Mouse (Mus musculus) neural tube, embryonic 14.5 days (tissue): Measurements from ENCODE around the gene Usp17lc. TPM values are rescaled to one million over a fixed set of nuclear protein-coding genes. Genes with fewer than 3 reads are reported as not detected.

Source experiments
- microRNA-seq: library from miRNA; unstranded; fragments of <30 nt; microRNA quantifications from one replicate; pipeline ENCODE4, GENCODE M21; 2016
- polyA plus RNA-seq: library from polyadenylated mRNA; unstranded; fragments of >200 nt; fragmentation: Nextera tagmentation; extraction: Ambion mirVana; gene quantifications from 2 replicates; pipeline ENCODE4 v1.2.1, GENCODE M21; 2014

Usp17lc gene
- polyA plus RNA-seq, 1 experiment from 2014 or later, result not detected

Small RNAs within 50 kb of the gene (microRNA-seq; reads per million reads assigned to microRNA genes)
- gene Gm25774, result not detected

Other genes with a start within 250 kb of the Usp17lc start
- gene Olfr591, start 236.7 kb upstream of the Usp17lc start, polyA plus RNA-seq, result not detected in 2 replicates
- not detected in 2 replicates for gene Olfr592, start 230.3 kb upstream of the Usp17lc start, polyA plus RNA-seq
- gene Olfr593, start 203.2 kb upstream of the Usp17lc start, polyA plus RNA-seq, result not detected in 2 replicates
- not detected in 2 replicates for gene Olfr594, start 198.1 kb upstream of the Usp17lc start, polyA plus RNA-seq
- gene Usp17ld, start 162.6 kb upstream of the Usp17lc start, polyA plus RNA-seq, result not detected in 2 replicates
- gene Olfr596, start 109.4 kb upstream of the Usp17lc start, polyA plus RNA-seq, result not detected in 2 replicates
- gene Olfr597, start 98.8 kb upstream of the Usp17lc start, polyA plus RNA-seq, result not detected in 2 replicates
- gene Olfr598, start 91.5 kb upstream of the Usp17lc start, polyA plus RNA-seq, result not detected in 2 replicates
- gene Olfr599, start 79.2 kb upstream of the Usp17lc start, polyA plus RNA-seq, result not detected in 2 replicates
- not detected in 2 replicates for gene Olfr600, start 65.4 kb upstream of the Usp17lc start, polyA plus RNA-seq
- gene Olfr601, start 52.4 kb upstream of the Usp17lc start, polyA plus RNA-seq, result not detected in 2 replicates
- not detected in 2 replicates for gene Olfr603, start 28.9 kb upstream of the Usp17lc start, polyA plus RNA-seq
- gene Olfr605, start 30.4 kb downstream of the Usp17lc start, polyA plus RNA-seq, result not detected in 2 replicates
- not detected in 2 replicates for gene Olfr606, start 34.0 kb downstream of the Usp17lc start, polyA plus RNA-seq
- not detected in 2 replicates for gene Olfr607, start 49.1 kb downstream of the Usp17lc start, polyA plus RNA-seq
- gene Olfr608, start 54.8 kb downstream of the Usp17lc start, polyA plus RNA-seq, result not detected in 2 replicates
- not detected in 2 replicates for gene Olfr609, start 83.0 kb downstream of the Usp17lc start, polyA plus RNA-seq
- gene Olfr610, start 97.0 kb downstream of the Usp17lc start, polyA plus RNA-seq, result not detected in 2 replicates
- gene Olfr611, start 105.8 kb downstream of the Usp17lc start, polyA plus RNA-seq, result not detected in 2 replicates
- not detected in 2 replicates for gene Olfr612, start 127.6 kb downstream of the Usp17lc start, polyA plus RNA-seq
- gene Olfr613, start 133.0 kb downstream of the Usp17lc start, polyA plus RNA-seq, result not detected in 2 replicates
- not detected in 2 replicates for gene Olfr615, start 141.0 kb downstream of the Usp17lc start, polyA plus RNA-seq
- not detected in 2 replicates for gene Olfr616, start 154.1 kb downstream of the Usp17lc start, polyA plus RNA-seq
- not detected in 2 replicates for gene Olfr617, start 158.0 kb downstream of the Usp17lc start, polyA plus RNA-seq
- not detected in 2 replicates for gene Olfr618, start 175.0 kb downstream of the Usp17lc start, polyA plus RNA-seq
- gene Olfr619, start 185.5 kb downstream of the Usp17lc start, polyA plus RNA-seq, result not detected in 2 replicates
- not detected in 2 replicates for gene Olfr620, start 197.5 kb downstream of the Usp17lc start, polyA plus RNA-seq
- gene Olfr622, start 227.6 kb downstream of the Usp17lc start, polyA plus RNA-seq, result not detected in 2 replicates
- not detected in 2 replicates for gene Olfr623, start 248.6 kb downstream of the Usp17lc start, polyA plus RNA-seq